Mouse (Mus musculus): ENCODE measurements around the gene Smpd4. TPM values are rescaled to one million over a fixed set of nuclear protein-coding genes. Genes with fewer than 3 reads are reported as not detected.

Gene Smpd4
- total RNA-seq, 2 experiments from 2014 or later, result 27.0 to 35.7 TPM

GRCm38 (mm10) chr16:17637610-17638009, 18.5 kb downstream of the Smpd4 start:
- ATAC-seq (ENCODE audit: poor library complexity, severe bottlenecking), result no peak

DNA sequence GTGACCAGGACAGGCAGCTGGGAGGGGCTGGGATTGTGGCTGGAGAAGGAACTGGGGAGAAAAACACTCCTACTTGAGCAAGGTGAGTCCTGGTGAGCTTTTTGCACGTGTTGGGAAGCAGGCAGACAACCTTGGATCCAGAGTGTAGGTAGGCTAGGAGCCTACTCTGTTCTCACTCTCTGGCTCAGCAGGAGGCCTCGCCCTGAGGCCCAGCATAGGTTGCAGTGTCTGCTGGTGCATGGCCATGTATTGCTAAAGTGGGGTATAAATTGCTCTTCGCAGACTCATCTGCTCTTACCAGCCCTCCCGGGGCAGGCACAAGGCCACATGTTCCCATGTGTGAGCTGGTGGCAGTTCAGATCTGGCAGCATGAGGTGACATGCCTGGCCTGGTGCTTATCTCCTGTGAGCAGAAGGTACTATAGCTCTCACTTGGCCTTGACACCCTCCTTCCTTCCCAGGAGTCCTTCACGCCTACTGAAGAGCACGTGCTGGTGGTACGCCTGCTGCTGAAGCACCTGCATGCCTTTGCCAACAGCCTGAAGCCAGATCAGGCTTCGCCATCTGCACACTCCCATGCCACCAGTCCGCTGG, 19.0 kb downstream of the Smpd4 start:
- ATAC-seq (ENCODE audit: poor library complexity, severe bottlenecking), result peak; percentile 52

- ATAC-seq (ENCODE audit: poor library complexity, severe bottlenecking), result no peak
Measured at GRCm38 (mm10) chr16:17639081-17639480, 19.9 kb downstream of the Smpd4 start.

GRCm38 (mm10) chr16:17639951-17640350, 20.8 kb downstream of the Smpd4 start:
- ATAC-seq (ENCODE audit: poor library complexity, severe bottlenecking), result no peak

DNA sequence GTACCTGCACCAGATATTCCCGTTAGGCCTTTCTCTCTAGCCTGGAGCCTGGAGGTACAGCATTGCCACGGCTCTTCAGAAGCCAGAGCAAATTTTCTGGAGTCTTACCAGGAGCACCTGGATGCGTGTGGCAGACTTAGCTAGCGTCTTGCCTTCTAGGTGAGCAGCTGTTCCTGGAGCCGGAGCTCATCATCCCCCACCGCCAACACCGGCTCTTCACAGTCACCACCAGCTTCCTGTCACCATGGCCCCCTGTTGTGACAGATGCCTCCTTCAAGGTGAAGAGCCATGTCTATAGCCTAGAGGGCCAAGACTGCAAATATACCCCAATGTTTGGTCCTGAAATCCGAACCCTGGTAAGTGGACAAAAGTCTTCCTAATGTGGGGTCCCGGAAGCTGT, 21.6 kb downstream of the Smpd4 start:
- no peak for ATAC-seq (ENCODE audit: poor library complexity, severe bottlenecking)

GRCm38 (mm10) chr16:17641301-17641700, 22.1 kb downstream of the Smpd4 start:
- ATAC-seq (ENCODE audit: poor library complexity, severe bottlenecking), result no peak

DNA sequence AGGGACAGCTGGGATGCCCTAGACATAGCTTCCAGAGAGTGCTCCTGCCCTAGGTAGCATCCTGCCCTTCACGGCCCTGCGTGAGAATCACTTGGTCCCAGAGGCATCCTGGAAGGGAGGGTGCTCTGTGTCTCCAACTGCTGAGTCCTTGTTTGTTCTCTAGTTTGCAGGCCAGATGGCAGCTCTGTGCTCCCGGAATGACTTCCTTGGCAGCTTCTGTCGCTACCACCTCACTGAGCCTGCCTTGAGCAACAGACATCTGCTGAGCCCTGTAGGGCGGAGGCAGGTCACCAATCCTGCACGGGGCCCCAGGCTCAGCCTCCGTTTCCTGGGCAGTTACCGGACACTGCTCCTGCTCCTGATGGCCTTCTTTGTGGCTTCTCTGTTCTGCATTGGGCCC, 23.2 kb downstream of the Smpd4 start:
- ATAC-seq (ENCODE audit: poor library complexity, severe bottlenecking), result no peak

DNA sequence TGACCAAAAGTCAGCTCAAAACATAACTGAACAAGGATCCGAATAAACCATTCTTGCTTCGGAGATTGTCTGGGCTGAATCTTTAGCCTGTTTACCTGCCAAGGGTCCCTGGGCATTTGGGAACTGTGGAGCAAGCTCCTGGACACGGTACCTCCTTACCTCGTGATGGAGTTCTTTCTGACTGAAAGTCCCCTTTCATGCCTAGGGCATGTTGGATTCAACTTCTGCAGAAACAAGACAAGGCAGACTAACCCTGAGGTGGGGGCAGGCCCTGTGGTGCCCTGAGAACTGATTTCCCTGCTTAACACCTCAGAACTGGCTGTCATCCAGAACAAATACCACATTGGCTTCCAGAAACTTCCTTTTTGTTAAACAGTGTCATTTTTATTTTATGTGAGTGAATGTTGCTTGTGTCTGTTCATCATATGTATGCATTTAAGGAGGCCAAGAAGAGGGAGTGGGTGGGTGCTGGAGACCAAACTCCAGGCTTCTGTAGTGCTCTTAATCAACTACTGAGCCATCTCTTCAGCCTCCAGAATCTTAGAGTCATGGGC, 24.4 kb downstream of the Smpd4 start:
- no peak for ATAC-seq (ENCODE audit: poor library complexity, severe bottlenecking)

GRCm38 (mm10) chr16:17646310-17647114, 27.4 kb downstream of the Smpd4 start, which contains the start of gene Ccdc74a:
TSS of gene Ccdc74a (plus strand) at chr16:17646470.
- peak; percentile 89 for ATAC-seq (ENCODE audit: poor library complexity, severe bottlenecking)

- no peak for ATAC-seq (ENCODE audit: poor library complexity, severe bottlenecking)
Measured at GRCm38 (mm10) chr16:17647156-17647555, 28.0 kb downstream of the Smpd4 start.

DNA sequence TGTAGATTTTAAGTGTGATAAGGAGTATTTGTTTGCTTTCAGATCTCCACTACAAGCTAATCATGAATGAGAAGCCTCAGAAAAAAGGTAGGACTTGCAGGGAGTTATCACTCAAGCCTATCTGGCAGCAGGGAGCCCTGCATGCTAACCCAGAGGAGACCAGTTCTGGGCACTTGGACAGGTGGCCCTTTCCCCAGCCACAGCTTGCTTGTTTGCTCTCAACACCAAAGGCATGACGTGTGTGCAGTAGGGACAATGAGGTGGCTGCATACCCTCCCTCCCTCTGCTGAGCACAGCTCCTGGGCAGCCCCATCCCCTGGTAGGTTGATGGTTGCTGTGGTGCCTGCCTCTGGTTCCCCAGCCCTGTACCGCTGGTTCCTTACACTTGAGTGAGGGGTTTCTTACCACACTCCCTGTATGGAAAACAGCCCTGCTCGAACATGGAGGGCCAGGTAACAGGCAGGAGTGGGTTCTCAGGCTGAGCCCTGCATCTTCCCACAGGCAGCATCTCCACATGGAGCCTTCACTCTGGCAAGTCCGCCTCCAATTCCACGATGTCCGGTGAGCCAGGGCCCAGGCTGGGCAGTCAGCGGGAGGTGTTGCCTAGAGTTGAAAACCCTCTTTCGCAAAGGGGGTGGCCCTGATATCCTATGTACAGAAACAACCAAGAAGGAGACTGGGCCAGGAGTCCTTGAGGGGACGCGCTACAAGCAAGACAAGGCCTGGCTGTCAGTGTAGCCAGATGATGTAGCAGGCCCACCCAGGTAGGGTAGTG, 28.6 kb downstream of the Smpd4 start:
- no peak for ATAC-seq (ENCODE audit: poor library complexity, severe bottlenecking)

- ATAC-seq (ENCODE audit: poor library complexity, severe bottlenecking), result no peak
Measured at GRCm38 (mm10) chr16:17649925-17650605, 30.9 kb downstream of the Smpd4 start.

DNA sequence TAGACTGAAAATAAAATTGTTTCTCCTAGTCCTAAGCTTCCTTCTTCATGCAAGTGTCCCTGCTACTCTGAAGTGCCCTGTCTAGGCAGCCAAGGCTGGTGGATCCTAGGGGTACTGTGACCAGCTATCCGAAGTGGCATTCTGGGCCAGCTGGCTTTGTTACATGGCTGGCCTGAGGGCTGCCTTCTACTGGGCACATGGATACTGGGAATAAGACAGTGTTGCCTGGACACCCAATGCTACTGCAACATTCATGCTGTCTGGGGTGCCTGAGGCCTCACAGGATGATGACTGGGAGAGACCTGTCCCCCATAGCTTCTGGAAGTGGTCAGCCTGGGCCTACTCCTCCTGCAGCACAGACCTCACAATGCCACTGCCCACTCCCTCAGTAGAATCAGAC, 31.6 kb downstream of the Smpd4 start:
- no peak for ATAC-seq (ENCODE audit: poor library complexity, severe bottlenecking)

DNA sequence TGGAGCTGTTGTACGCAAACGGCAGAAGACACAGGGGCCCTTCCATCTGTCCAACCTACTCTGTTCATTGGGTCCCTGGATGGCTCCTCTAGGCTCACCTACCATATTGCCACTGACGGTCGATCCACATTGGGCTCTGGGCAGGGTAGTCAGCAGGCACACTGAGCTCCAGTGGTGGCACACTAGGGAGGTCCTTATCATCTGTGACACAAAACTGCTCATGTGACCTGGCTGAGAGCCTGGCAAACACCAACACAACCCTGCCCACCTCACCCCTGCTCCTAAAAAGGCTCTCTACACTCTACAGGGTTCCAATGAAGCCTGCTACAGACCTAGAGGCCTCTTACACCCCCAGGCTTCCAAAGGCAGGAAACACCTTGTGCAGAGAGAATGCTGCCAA, 33.5 kb downstream of the Smpd4 start:
- ATAC-seq (ENCODE audit: poor library complexity, severe bottlenecking), result no peak

DNA sequence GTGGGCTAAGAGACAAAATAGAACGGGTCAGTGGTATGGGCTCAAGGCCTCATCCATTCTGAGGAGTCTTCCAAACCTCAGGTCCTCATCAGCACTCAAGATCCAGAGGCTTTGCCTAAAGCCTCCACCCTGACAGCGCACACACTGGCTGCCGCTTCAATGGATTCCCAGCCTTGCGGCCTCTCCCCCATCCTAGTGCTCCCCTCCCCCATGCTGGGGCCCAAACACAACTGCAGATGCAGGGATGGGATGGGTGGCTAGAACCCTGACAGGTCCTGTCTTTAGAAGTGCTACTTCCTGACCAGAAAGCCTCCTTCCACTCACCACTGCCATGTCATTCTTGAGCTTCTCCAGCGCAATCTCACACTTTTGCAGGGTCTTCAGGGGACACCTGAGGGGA, 34.4 kb downstream of the Smpd4 start:
- no peak for ATAC-seq (ENCODE audit: poor library complexity, severe bottlenecking)

DNA sequence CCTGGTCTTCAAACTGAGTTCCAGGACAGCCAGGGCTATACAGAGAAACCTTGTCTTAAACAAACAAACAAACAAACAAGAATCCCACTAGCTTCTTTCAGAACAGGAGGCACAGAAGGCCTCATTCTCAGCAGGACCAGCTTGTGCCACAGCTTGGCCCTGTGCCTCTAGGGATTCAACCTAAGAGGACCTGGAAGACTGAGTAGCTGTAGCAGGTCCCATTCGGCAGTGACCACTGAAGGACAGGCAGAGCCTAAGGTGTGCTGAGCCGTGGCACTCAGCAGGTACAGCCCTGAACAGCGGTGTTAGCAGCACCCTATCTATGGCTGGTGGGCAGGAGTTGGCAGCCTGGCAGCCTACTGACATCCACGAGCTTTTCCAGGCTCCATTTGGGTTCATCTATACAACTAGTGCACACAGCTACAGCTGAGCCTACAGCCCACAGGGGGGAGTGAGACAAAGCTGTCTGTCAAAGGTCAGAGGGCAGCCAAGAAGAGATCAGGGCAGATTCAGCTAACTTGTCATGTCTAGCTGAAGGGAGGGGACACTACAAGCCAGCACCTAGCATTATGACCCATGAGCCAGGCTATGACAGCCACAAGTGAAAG, 35.1 kb downstream of the Smpd4 start:
- no peak for ATAC-seq (ENCODE audit: poor library complexity, severe bottlenecking)

GRCm38 (mm10) chr16:17656212-17656871, 37.2 kb downstream of the Smpd4 start:
- no peak for ATAC-seq (ENCODE audit: poor library complexity, severe bottlenecking)

DNA sequence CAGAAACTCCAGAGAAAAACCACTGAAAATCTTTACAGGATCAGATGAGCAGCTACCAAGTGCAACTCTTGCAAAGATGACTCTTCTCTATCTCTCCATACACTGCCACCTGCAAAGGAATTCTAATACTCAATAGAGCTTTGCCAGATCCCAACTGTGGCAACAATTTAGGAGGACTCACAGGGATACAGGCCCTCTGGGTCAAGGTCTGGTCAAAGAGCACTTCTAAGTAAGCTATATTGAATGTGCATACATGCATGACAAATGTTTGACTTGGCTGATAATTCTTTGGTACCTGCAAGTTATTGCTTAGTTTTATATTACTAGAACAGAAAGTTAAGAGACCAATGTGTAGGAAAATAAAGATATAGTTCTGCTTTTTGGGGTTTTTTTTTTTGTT, 46.4 kb downstream of the Smpd4 start:
- ATAC-seq (ENCODE audit: poor library complexity, severe bottlenecking), result no peak

DNA sequence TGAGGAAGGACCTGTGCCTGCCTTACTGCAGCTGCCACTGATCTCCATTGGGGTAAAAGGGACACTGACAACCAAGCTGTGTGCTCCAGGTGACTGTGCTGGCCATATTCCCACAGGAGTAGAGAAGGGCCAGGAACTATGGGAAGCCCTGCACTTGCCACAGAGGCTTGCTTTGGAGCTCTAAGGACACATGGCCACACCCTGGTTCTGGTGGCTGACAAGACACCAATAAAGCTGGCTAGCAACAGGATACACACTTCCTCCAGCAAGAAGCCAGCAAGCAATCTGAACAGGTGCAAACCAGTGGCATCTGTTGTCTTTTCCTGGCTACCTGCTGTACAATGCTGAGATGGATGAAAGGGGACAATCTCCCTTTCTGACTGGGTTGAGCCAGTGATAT, 50.7 kb downstream of the Smpd4 start:
- ATAC-seq (ENCODE audit: poor library complexity, severe bottlenecking), result no peak
